Mouse (Mus musculus) brain, adult 10 weeks (tissue): ENCODE measurements around the gene Setmar. TPM values are rescaled to one million over a fixed set of nuclear protein-coding genes. Genes with fewer than 3 reads are reported as not detected.

Experiments
- polyA plus RNA-seq: library from polyadenylated mRNA; stranded (reverse); fragments of 350-450 nt; fragmentation: Illumina TruSeq; extraction: RNeasy Lipid Tissue Mini Kit (QIAGEN cat#74804); gene quantifications from one replicate; pipeline ENCODE4 v1.2.3, GENCODE M21; 2015; ENCODE audit warnings: low read depth, low replicate concordance

The Setmar gene
- 9.8 TPM for polyA plus RNA-seq

GRCm38 (mm10) chr6:108064918-108065526 lies at the start of gene Setmar:
Gene Setmar, plus strand, starts transcription at chr6:108065045.

Other genes with a start within 250 kb of the Setmar start
- 21.4 TPM for gene Sumf1, start 120.5 kb downstream of the Setmar start, polyA plus RNA-seq
- 207 TPM for gene Itpr1, start 148.1 kb downstream of the Setmar start, polyA plus RNA-seq